Mouse (Mus musculus) hindbrain, embryonic 13.5 days (tissue): Measurements from ENCODE around the gene Rd3l. TPM values are rescaled to one million over a fixed set of nuclear protein-coding genes. Genes with fewer than 3 reads are reported as not detected.

Source experiments
- ATAC-seq: fragments of 200-750 bp; cut with Nextera tagmentation; 2 replicates; pipeline ENCODE4 v1.8.0; 2017; ENCODE audit warnings: moderate TSS enrichment; ENCODE audit not compliant: low FRiP score
- H3K27ac ChIP-seq: fragments of 300-500 bp; sonication (generic); 2 replicates; pipeline ENCODE4 v1.5.1; 2015; ENCODE audit warnings: inconsistent platforms, mild to moderate bottlenecking, moderate library complexity
- H3K27me3 ChIP-seq: fragments of 300-500 bp; sonication (generic); 2 replicates; pipeline ENCODE4 v1.6.1; 2015; ENCODE audit warnings: mild to moderate bottlenecking, inconsistent platforms
- H3K36me3 ChIP-seq: fragments of 300-500 bp; sonication (generic); 2 replicates; pipeline ENCODE4 v1.6.1; 2015; ENCODE audit warnings: mild to moderate bottlenecking, inconsistent platforms
- H3K4me1 ChIP-seq: fragments of 300-500 bp; sonication (generic); replicated peaks from 2 replicates; pipeline ENCODE4 v1.6.1; 2015; ENCODE audit warnings: inconsistent platforms
- H3K4me2 ChIP-seq: fragments of 300-500 bp; sonication (generic); 2 replicates; pipeline ENCODE4 v1.6.1; 2015; ENCODE audit warnings: inconsistent platforms, mild to moderate bottlenecking, moderate library complexity
- H3K4me3 ChIP-seq: fragments of 300-500 bp; sonication (generic); 2 replicates; pipeline ENCODE4 v1.5.1; 2015; ENCODE audit warnings: mild to moderate bottlenecking, inconsistent platforms
- H3K9ac ChIP-seq: fragments of 300-500 bp; sonication (generic); 2 replicates; pipeline ENCODE4 v1.6.1; 2015; ENCODE audit warnings: mild to moderate bottlenecking, inconsistent platforms
- H3K9me3 ChIP-seq: fragments of 300-500 bp; sonication (generic); 2 replicates; pipeline ENCODE4 v1.6.1; 2016; ENCODE audit warnings: inconsistent platforms
- WGBS: fragments of 180-500 bp; shearing (Covaris S2); methylation state at CpG from one replicate; pipeline ENCODE4 v1.1.7; 2015; 5-methylcytosine and 5-hydroxymethylcytosine counted together
- polyA plus RNA-seq: library from polyadenylated mRNA; unstranded; fragments of >200 nt; fragmentation: Nextera tagmentation; extraction: Ambion mirVana; gene quantifications from 2 replicates; pipeline ENCODE4 v1.2.1, GENCODE M21; 2015

Rd3l gene
- polyA plus RNA-seq, 1 experiment from 2014 or later: not detected

DNA sequence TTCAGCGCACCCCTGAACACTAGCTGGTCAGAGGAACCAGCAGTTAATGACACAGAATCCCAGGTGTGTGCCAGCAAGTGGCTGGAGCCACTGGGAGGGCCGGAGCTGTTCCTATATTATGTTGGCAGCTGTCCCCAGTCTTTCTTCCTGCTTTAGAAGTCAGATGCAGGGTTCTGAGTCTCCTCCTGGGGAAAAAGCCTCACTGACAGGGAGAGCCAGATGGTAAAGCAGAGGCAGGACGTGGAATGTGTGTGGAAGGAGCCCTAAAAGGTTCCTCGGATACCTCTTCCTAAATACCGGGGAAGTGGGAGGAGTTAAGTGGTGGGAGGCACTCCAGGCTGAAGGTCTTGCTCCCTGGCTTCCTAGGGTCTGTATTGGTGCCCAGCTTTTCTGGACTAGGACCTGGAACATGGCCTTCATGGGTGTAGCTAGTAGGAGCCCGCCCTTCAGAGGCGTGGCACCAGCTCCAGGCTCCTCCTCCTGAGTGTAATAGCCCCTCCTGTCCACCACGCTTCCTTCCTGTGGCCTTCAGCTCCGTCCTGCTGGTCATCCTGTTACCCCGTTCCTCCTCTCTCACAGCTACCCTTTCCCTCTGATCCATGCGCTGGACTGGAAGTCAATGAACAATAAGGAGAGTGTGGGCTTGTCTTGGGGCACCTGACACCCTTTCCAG is 47.9 kb downstream of the Rd3l start:
- Histone ChIP-seq H3K4me3 (no peak overlapping the region), H3K27me3 (no peaks in the 10 kb centered on the region; the same call in 1 of the 2 replicates), H3K4me1 (peaks cover 25% of the 10 kb centered on the region), H3K4me2 (no peak overlapping the region), H3K9ac (no peak overlapping the region), H3K36me3 (no peaks in the 10 kb centered on the region), H3K27ac (no peak overlapping the region), H3K9me3 (no peaks in the 10 kb centered on the region)
- no peak for ATAC-seq
- WGBS: 66% methylated on average over 11 of the region's 11 CpGs

DNA sequence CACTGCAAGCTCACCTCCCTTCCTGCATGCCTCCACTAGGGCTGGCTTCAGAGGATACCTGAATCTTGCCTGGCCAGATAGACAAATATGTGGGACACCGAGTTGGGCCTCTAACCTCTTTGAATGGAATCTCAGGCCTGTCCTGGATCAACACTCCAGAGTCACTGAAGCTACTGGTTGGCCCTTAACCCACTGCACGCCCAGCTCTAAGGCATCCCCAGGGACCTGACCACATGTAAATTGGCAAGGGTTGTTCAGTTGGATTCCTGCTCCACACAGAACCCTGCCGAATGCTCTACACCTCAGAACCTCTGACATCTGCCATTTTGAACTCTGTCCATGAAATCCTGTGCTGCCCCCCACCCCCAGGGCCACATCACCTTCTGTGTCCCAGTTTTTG is 48.6 kb downstream of the Rd3l start:
- no peaks in the 10 kb centered on the region for H3K36me3 ChIP-seq
- H3K9ac ChIP-seq: no peak overlapping the region
- H3K4me3 ChIP-seq: no peak overlapping the region
- H3K4me1 ChIP-seq: peaks cover 23% of the 10 kb centered on the region
- WGBS: 79% methylated on average over 3 of the region's 3 CpGs
- no peak for ATAC-seq
- no peak overlapping the region for H3K27ac ChIP-seq
- no peak overlapping the region for H3K4me2 ChIP-seq
- no peaks in the 10 kb centered on the region for H3K9me3 ChIP-seq
- H3K27me3 ChIP-seq: no peaks in the 10 kb centered on the region; the same call in 1 of the 2 replicates

DNA sequence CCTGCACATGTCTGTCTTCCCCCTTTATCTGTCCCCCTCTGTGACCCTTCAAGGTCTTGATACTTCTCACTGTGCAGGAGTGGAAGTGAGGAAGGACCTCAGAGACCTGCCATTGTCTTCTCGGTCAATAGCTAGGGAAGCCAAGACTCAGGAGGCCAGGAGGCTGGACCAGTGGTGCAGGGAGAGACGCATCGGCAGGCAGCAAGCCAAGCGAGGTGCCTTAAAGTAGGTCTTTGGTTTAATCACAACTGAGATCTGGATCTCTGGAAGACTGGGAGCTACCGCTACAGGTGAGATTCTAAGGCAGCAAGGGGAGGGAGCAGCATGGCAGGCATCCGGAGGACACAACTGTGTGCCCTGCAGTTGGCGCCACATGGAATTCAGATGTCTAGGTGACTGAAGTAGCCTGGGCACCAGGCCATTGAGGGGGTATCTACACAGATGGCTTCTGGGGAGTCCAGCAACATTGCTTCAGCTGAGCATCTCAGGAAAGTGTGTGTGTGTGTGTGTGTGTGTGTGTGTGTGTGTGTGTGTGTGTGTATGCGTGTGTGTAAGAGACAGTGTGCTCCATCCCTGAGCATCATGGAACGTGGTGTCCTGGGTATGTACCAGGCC is 49.6 kb downstream of the Rd3l start:
- no peak for ATAC-seq
- no peaks in the 10 kb centered on the region for H3K9me3 ChIP-seq
- no peak overlapping the region for H3K9ac ChIP-seq
- H3K4me3 ChIP-seq: no peak overlapping the region
- peaks cover 20% of the 10 kb centered on the region for H3K4me1 ChIP-seq
- no peak overlapping the region for H3K4me2 ChIP-seq
- WGBS: 87% methylated on average over 9 of the region's 9 CpGs
- H3K27ac ChIP-seq: no peak overlapping the region
- H3K27me3 ChIP-seq: no peaks in the 10 kb centered on the region; the same call in 1 of the 2 replicates
- no peaks in the 10 kb centered on the region for H3K36me3 ChIP-seq

Other genes with a start within 250 kb of the Rd3l start
- gene Klc1, start 222.5 kb downstream of the Rd3l start, polyA plus RNA-seq: 571 and 589 TPM in 2 replicates
- 3.1 and 3.6 TPM in 2 replicates for gene Xrcc3, start 167.4 kb downstream of the Rd3l start, polyA plus RNA-seq
- gene Zfyve21, start 167.1 kb downstream of the Rd3l start, polyA plus RNA-seq: 38.4 and 42.9 TPM in 2 replicates
- gene Ppp1r13b, start 73.2 kb downstream of the Rd3l start, polyA plus RNA-seq: 23.0 and 25.5 TPM in 2 replicates
- gene Atp5mpl, start 14.3 kb downstream of the Rd3l start, polyA plus RNA-seq: 734 and 738 TPM in 2 replicates
- gene Tdrd9, start 9.8 kb downstream of the Rd3l start, polyA plus RNA-seq: 0.38 and 0.48 TPM in 2 replicates
- 0.27 and 1.1 TPM in 2 replicates for gene Aspg, start 125.4 kb upstream of the Rd3l start, polyA plus RNA-seq
- gene Kif26a, start 164.9 kb upstream of the Rd3l start, polyA plus RNA-seq: 3.8 and 4.4 TPM in 2 replicates